Mouse (Mus musculus) limb, embryonic 12.5 days (tissue): ENCODE data around the gene Enho. TPM values are rescaled to one million over a fixed set of nuclear protein-coding genes. Genes with fewer than 3 reads are reported as not detected.
"Not testable (repeated sequence)": the region's sequence is repeated elsewhere in the genome, so short reads cannot be mapped to it uniquely, and the experiment has no call there.

Source experiments
- ATAC-seq: fragments of 200-750 bp; cut with Nextera tagmentation; 2 replicates; pipeline ENCODE4 v1.8.0; 2017; ENCODE audit warnings: low read depth, moderate TSS enrichment; ENCODE audit not compliant: insufficient number of reproducible peaks, insufficient read depth, low FRiP score, low TSS enrichment
- H3K27ac ChIP-seq: fragments of 300-500 bp; sonication (generic); 2 replicates; pipeline ENCODE4 v1.5.1; 2016; ENCODE audit warnings: mild to moderate bottlenecking, moderate library complexity
- H3K27me3 ChIP-seq: fragments of 300-500 bp; sonication (generic); 2 replicates; pipeline ENCODE4 v1.6.1; 2016; ENCODE audit warnings: mild to moderate bottlenecking, moderate library complexity
- H3K36me3 ChIP-seq: fragments of 300-500 bp; sonication (generic); 2 replicates; pipeline ENCODE4 v1.6.1; 2016; ENCODE audit warnings: mild to moderate bottlenecking, moderate library complexity
- H3K4me1 ChIP-seq: fragments of 300-500 bp; sonication (generic); replicated peaks from 2 replicates; pipeline ENCODE4 v1.6.1; 2016
- H3K4me2 ChIP-seq: fragments of 300-500 bp; sonication (generic); 2 replicates; pipeline ENCODE4 v1.6.1; 2016; ENCODE audit warnings: mild to moderate bottlenecking, moderate library complexity
- H3K4me3 ChIP-seq: fragments of 300-500 bp; sonication (generic); replicated peaks from 2 replicates; pipeline ENCODE4 v1.5.1; 2016; ENCODE audit warnings: mild to moderate bottlenecking
- H3K9ac ChIP-seq: fragments of 300-500 bp; sonication (generic); replicated peaks from 2 replicates; pipeline ENCODE4 v1.6.1; 2016; ENCODE audit warnings: mild to moderate bottlenecking, moderate library complexity
- H3K9me3 ChIP-seq: fragments of 300-500 bp; sonication (generic); 2 replicates; pipeline ENCODE4 v1.6.1; 2016; ENCODE audit warnings: mild to moderate bottlenecking, moderate library complexity
- WGBS: fragments of 180-500 bp; shearing (Covaris S2); methylation state at CpG from one replicate; pipeline ENCODE4 v1.1.7; 2016; 5-methylcytosine and 5-hydroxymethylcytosine counted together
- polyA plus RNA-seq: library from polyadenylated mRNA; unstranded; fragments of >200 nt; fragmentation: Nextera tagmentation; extraction: Ambion mirVana; gene quantifications from 2 replicates; pipeline ENCODE4 v1.2.1, GENCODE M21; 2016

The Enho gene
- polyA plus RNA-seq: 21.9 and 22.2 TPM in 2 replicates

DNA sequence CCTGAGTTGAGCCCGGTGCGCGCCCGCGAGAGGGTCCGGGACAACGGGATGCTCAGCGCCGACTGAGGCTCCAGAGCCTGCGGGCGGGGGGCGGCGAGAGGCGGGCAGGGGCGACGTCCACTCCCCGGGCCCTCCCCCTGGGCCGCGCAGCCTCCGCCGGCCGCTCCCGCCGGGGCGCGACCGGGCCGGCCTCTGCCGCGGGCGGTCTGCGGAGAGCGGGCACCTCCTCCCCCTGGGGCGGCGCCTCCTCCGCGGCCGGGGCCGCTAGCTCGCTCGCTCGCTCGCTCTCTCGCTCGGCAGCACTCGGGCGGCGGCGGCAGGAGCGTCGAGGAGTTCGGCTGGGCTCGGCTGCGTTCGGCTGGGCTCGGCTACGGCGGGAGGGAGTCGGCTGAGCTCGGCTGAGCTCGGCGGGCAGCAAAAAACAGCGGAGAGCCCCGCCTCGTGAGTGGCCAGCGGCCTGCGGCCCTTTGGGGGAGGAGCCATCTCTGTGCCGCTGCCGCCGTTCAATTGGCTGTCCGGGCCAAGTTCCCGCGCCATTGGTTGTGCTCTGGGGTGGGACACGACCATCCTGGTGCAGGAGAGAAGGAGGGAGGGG, at the start of gene Enho:
TSS of gene Enho (minus strand) at position 412 of the 595 bp plus-strand sequence.
- peak within 1 kb of the TSS; percentile 80 for H3K4me2 ChIP-seq
- no peaks in the 10 kb centered on the region; the same call in 1 of the 2 replicates for H3K36me3 ChIP-seq
- peak within 1 kb of the TSS; percentile 80 for H3K27ac ChIP-seq
- WGBS: under 1% methylated on average over 70 of the region's 74 CpGs
- peak; percentile 78 for ATAC-seq
- no peaks in the 10 kb centered on the region for H3K9me3 ChIP-seq
- H3K27me3 ChIP-seq: peaks cover 53% of the 10 kb centered on the region
- peak within 1 kb of the TSS; percentile 89 for H3K9ac ChIP-seq
- peak within 1 kb of the TSS; percentile 63 for H3K4me3 ChIP-seq
- peaks cover 45% of the 10 kb centered on the region for H3K4me1 ChIP-seq

DNA sequence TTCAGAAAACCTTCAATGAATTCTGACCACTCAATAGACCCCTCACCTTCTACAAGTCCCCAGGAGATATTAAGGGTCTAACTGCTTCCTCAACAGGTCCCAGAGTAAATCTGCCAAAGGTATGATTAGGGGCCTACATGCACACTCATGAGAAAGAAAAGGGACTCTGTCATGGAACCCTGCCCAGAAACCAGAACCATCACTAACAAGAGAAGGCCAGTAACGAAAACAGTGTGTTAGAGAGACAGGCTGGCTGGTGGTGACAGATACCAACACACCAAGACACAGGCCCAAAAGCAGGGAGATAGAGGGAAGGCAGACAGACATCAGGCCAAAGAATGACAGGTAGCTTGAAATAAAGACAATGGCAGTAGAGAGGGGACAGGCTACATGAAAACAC, 48.4 kb upstream of the Enho start:
- WGBS: 64% methylated on average over 1 of the region's 1 CpGs
- not testable (repeated sequence) for ATAC-seq, H3K27ac ChIP-seq, H3K4me3 ChIP-seq, H3K4me1 ChIP-seq, H3K4me2 ChIP-seq, H3K36me3 ChIP-seq, H3K9me3 ChIP-seq, H3K9ac ChIP-seq
- H3K27me3 ChIP-seq: peaks cover 35% of the 10 kb centered on the region

DNA sequence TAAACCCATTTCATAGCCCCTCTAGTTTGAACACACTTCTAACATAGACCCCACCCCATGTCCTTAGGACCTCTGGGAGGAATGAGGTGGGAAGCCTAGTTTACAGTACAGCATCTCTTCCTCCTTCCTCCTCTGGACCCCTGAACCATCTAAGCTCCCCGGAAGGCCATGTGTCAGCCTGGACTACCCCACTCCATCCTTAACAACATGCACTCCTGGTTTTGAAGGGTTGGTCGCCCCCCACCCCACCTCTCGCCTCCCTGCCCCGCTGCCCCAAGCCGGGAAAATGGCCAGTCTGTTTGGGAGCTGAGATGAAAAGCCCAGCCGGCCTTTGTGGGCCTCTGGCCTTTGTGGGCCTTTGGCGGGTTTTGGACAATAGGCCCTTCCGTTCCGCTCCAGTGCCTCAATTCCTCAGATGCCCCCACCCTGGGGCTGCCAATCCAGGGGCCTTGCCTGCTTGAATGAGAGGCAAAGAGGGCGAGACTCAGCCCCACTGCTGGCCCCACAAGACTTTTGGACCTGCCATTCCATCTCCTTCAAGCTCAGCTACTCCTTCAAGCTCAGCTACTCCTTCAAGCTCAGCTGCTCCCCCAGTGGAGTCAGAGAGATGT, 45.9 kb upstream of the Enho start:
- H3K27ac ChIP-seq, H3K36me3 ChIP-seq, ATAC-seq, H3K9me3 ChIP-seq, H3K4me1 ChIP-seq, H3K4me2 ChIP-seq, H3K9ac ChIP-seq, H3K4me3 ChIP-seq: not testable (repeated sequence)
- WGBS: 59% methylated on average over 10 of the region's 10 CpGs
- H3K27me3 ChIP-seq: peaks cover 45% of the 10 kb centered on the region

- H3K4me3 ChIP-seq, H3K9me3 ChIP-seq, H3K27ac ChIP-seq, ATAC-seq, H3K9ac ChIP-seq, H3K36me3 ChIP-seq, H3K4me2 ChIP-seq: not testable (repeated sequence)
- WGBS: 1% methylated on average over 14 of the region's 14 CpGs
- Histone ChIP-seq H3K4me1 (peaks cover 10% of the 10 kb centered on the region), H3K27me3 (peaks cover 54% of the 10 kb centered on the region)
These were observed 44.9 kb upstream of the Enho start for GRCm38 (mm10) chr4:41684931-41685453.

DNA sequence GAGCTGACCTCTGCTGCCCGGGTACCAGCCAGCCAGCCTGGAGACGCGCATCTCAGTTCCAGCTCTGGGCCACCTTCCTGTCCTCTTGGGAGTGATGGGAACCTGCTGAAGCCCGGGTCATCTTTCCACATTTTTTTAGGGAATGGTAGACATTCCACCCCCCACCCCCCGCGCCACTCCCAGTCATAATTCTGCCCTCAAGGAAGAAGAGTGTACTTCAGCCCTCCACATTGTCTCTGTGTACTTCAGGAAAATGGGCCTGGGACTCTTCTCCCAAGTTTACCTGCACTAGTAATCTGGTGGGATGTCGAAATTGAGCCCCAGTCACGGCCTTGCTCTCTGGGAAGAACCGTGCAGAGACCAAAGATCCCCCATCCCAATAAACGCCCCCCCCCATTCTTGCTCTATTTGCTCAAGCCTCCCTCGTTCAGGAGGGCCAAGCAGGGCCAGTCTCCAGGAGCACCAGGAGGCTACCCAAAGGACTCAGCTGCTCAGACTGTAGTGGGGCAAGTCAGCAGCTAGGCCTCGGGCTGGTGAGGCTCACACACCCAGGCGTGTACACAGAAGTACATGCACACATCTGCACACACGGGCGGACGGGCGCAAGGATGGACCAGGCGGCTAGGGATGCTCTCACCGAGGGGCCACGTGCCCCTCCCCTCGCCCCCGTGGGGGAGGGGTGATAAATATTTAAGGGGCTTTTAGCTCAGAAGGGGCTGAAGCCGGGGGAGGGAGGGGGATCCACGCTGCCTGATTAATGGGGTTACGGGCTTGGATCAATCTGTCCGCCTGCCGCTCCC, 44.2 kb upstream of the Enho start:
- H3K27ac ChIP-seq, H3K9me3 ChIP-seq, ATAC-seq, H3K9ac ChIP-seq, H3K36me3 ChIP-seq: not testable (repeated sequence)
- WGBS: 3% methylated on average over 26 of the region's 27 CpGs
- H3K27me3 ChIP-seq: peaks cover 61% of the 10 kb centered on the region
- H3K4me3 ChIP-seq: 0 out of 2 replicates have a peak overlapping the region, but pooled peaks have one; percentile 4
- H3K4me1 ChIP-seq: peaks cover 17% of the 10 kb centered on the region
- peak overlapping the region; percentile 42 for H3K4me2 ChIP-seq

DNA sequence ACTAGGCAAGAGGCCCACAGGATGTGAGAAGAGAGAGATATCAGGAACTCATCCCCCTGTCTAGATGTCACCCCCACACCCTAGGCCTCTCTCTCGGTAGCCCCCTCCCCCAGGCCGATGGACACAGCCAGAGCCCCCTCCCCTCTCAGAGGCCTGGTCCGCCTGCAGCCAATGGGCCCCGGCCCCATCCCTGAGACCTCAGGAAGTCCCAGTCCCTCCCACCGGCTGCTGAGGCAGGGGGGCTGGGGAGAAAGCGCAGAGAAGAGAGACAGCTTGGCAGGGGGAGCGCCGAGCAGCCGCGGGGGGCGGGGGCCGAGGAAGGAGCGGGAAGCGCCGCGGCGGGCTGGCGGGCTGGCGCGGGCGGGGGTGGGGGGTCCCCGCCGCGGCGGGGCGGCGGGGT, 43.2 kb upstream of the Enho start:
- Histone ChIP-seq H3K4me2 (peak overlapping the region; percentile 47), H3K4me1 (peaks cover 21% of the 10 kb centered on the region), H3K4me3 (peak overlapping the region; percentile 27; the same call in 1 of the 2 replicates), H3K27me3 (peaks cover 68% of the 10 kb centered on the region)
- H3K36me3 ChIP-seq, H3K9ac ChIP-seq, H3K27ac ChIP-seq, ATAC-seq, H3K9me3 ChIP-seq: not testable (repeated sequence)
- 0% methylated on average over 2 of the region's 27 CpGs for WGBS

GRCm38 (mm10) chr4:41682789-41683188, 42.7 kb upstream of the Enho start:
- Histone ChIP-seq H3K27me3 (peaks cover 73% of the 10 kb centered on the region), H3K4me1 (peaks cover 21% of the 10 kb centered on the region), H3K4me3 (no peak overlapping the region), H3K4me2 (no peak overlapping the region), H3K36me3 (no peaks in the 10 kb centered on the region), H3K9ac (no peak overlapping the region), H3K27ac (0 out of 2 replicates have a peak overlapping the region, but pooled peaks have one; percentile 23), H3K9me3 (no peaks in the 10 kb centered on the region)
- WGBS: 13% methylated on average over 6 of the region's 6 CpGs
- no peak for ATAC-seq

DNA sequence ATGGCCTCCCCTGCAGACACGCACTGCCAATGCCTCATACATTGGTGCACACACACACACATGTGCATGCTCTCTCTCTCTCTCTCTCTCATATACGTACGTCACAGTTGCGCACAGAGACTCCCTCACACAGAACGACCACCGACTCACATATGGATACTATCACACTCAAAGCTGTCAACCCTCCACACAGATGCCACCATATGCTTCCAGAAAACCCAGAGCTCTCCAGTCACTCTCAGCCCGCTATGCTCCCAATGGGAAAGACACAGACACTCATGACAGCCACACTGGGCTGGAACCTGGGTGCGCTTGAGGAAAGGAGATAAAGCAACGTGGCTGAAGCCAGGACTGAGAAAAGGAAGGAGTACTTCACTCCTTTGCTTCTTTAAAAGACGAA, 41.8 kb upstream of the Enho start:
- WGBS: 55% methylated on average over 10 of the region's 10 CpGs

DNA sequence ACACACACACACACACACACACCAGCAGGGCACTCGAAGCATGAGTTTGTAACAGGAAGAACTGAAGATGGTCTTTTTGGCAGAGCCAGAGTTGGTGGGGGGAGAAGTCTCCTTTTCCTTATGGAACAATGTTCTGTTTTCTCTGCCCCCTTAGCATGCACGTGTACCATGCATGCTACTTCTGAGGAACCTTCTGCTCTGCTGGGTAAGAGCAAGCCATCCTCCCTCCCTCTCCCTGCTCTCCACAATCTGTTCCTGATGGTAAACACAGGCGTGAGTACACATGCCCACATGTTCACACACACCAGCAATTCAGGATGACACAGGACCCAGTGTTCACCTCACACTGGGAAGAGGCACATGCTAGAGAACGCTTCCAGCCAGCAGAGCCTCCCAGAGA, 41.1 kb upstream of the Enho start:
- Histone ChIP-seq H3K36me3 (no peaks in the 10 kb centered on the region), H3K27ac (no peak overlapping the region), H3K9ac (no peak overlapping the region), H3K4me3 (no peak overlapping the region), H3K4me1 (peaks cover 37% of the 10 kb centered on the region), H3K27me3 (peaks cover 80% of the 10 kb centered on the region), H3K4me2 (no peak overlapping the region), H3K9me3 (no peaks in the 10 kb centered on the region)
- no peak for ATAC-seq
- 62% methylated on average over 4 of the region's 4 CpGs for WGBS

More for the DNA sequence above, 41.8 kb upstream of the Enho start:
- Histone ChIP-seq H3K9me3 (no peaks in the 10 kb centered on the region), H3K36me3 (no peaks in the 10 kb centered on the region), H3K4me1 (peaks cover 30% of the 10 kb centered on the region), H3K4me3 (no peak overlapping the region), H3K9ac (no peak overlapping the region), H3K27me3 (peaks cover 80% of the 10 kb centered on the region), H3K27ac (no peak overlapping the region), H3K4me2 (no peak overlapping the region)
- no peak for ATAC-seq

- 70% methylated on average over 1 of the region's 2 CpGs for WGBS
- Histone ChIP-seq H3K4me3 (no peak overlapping the region), H3K4me1 (peaks cover 42% of the 10 kb centered on the region), H3K9me3 (no peaks in the 10 kb centered on the region), H3K4me2 (no peak overlapping the region), H3K27me3 (peaks cover 88% of the 10 kb centered on the region), H3K36me3 (no peaks in the 10 kb centered on the region), H3K27ac (no peak overlapping the region), H3K9ac (no peak overlapping the region)
- no peak for ATAC-seq
These were observed 39.2 kb upstream of the Enho start for GRCm38 (mm10) chr4:41679291-41679690.

GRCm38 (mm10) chr4:41678863-41679262, 38.7 kb upstream of the Enho start:
- H3K27ac ChIP-seq: no peak overlapping the region
- no peak for ATAC-seq
- WGBS: 81% methylated on average over 6 of the region's 6 CpGs
- H3K4me1 ChIP-seq: peaks cover 42% of the 10 kb centered on the region
- peaks cover 89% of the 10 kb centered on the region for H3K27me3 ChIP-seq
- H3K9ac ChIP-seq: no peak overlapping the region
- no peaks in the 10 kb centered on the region for H3K36me3 ChIP-seq
- no peaks in the 10 kb centered on the region for H3K9me3 ChIP-seq
- no peak overlapping the region for H3K4me2 ChIP-seq
- no peak overlapping the region for H3K4me3 ChIP-seq
